Mouse (Mus musculus): Measurements from ENCODE around the gene Bhlhe40. TPM values are rescaled to one million over a fixed set of nuclear protein-coding genes. Genes with fewer than 3 reads are reported as not detected.

Gene Bhlhe40
- polyA plus RNA-seq, 1 experiment from 2014 or later = 1.3 TPM

- Histone ChIP-seq H3K4me3 (peak overlapping the region; percentile 75), H3K27me3 (replicated peaks; ENCODE audit: low read depth, poor library complexity, severe bottlenecking) (peaks cover 52% of the 10 kb centered on the region), H3K36me3 (replicated peaks) (no peaks in the 10 kb centered on the region), H3K27ac (replicated peaks) (no peak overlapping the region), H3K4me1 (peaks cover 36% of the 10 kb centered on the region), H3K9me3 (no peaks in the 10 kb centered on the region)
- 58% methylated on average over 3 of the region's 3 CpGs for WGBS
- DNase-seq (ENCODE audit: low spot score) = no peak
These were observed 2.4 kb upstream of the Bhlhe40 start for GRCm38 (mm10) chr6:108658051-108658415.

- no peaks in the 10 kb centered on the region for H3K9me3 ChIP-seq
- WGBS = 1% methylated on average over 31 of the region's 31 CpGs
- H3K27ac ChIP-seq (replicated peaks) = peak overlapping the region; percentile 88
- peaks cover 36% of the 10 kb centered on the region for H3K4me1 ChIP-seq
- H3K4me3 ChIP-seq = peak overlapping the region; percentile 75
- peak; percentile 66 for DNase-seq (ENCODE audit: low spot score)
- H3K36me3 ChIP-seq (replicated peaks) = no peaks in the 10 kb centered on the region
- H3K27me3 ChIP-seq (replicated peaks; ENCODE audit: low read depth, poor library complexity, severe bottlenecking) = peaks cover 58% of the 10 kb centered on the region
These were observed 1.8 kb upstream of the Bhlhe40 start for GRCm38 (mm10) chr6:108658416-108659201.

- peak overlapping the region; percentile 88 for H3K27ac ChIP-seq (replicated peaks)
- WGBS = under 1% methylated on average over 42 of the region's 42 CpGs
- no peaks in the 10 kb centered on the region for H3K36me3 ChIP-seq (replicated peaks)
- peak overlapping the region; percentile 75 for H3K4me3 ChIP-seq
- peak; percentile 92 for DNase-seq (ENCODE audit: low spot score)
- peaks cover 36% of the 10 kb centered on the region for H3K4me1 ChIP-seq
- H3K27me3 ChIP-seq (replicated peaks; ENCODE audit: low read depth, poor library complexity, severe bottlenecking) = peaks cover 64% of the 10 kb centered on the region
- no peaks in the 10 kb centered on the region for H3K9me3 ChIP-seq
These were observed 1.2 kb upstream of the Bhlhe40 start for GRCm38 (mm10) chr6:108659221-108659725.

- WGBS = 0% methylated on average over 33 of the region's 35 CpGs
- H3K4me1 ChIP-seq = peaks cover 36% of the 10 kb centered on the region
- H3K27me3 ChIP-seq (replicated peaks; ENCODE audit: low read depth, poor library complexity, severe bottlenecking) = peaks cover 69% of the 10 kb centered on the region
- H3K36me3 ChIP-seq (replicated peaks) = no peaks in the 10 kb centered on the region
- peak overlapping the region; percentile 75 for H3K4me3 ChIP-seq
- no peaks in the 10 kb centered on the region for H3K9me3 ChIP-seq
- peak overlapping the region; percentile 88 for H3K27ac ChIP-seq (replicated peaks)
- DNase-seq (ENCODE audit: low spot score) = peak; percentile 74
These were observed 663 bp upstream of the Bhlhe40 start for GRCm38 (mm10) chr6:108659726-108660205.

GRCm38 (mm10) chr6:108660878-108661389 lies 505 bp downstream of the Bhlhe40 start:
- H3K27ac ChIP-seq (replicated peaks) = peak overlapping the region; percentile 88; the same call in 1 of the 2 replicates

GRCm38 (mm10) chr6:108661412-108661811 lies 983 bp downstream of the Bhlhe40 start:
- H3K4me1 ChIP-seq = peaks cover 36% of the 10 kb centered on the region
- H3K4me3 ChIP-seq = peak overlapping the region; percentile 75
- no peak overlapping the region for H3K27ac ChIP-seq (replicated peaks)
- H3K9me3 ChIP-seq = no peaks in the 10 kb centered on the region
- H3K36me3 ChIP-seq (replicated peaks) = no peaks in the 10 kb centered on the region; the same call in 1 of the 2 replicates
- peaks cover 84% of the 10 kb centered on the region for H3K27me3 ChIP-seq (replicated peaks; ENCODE audit: low read depth, poor library complexity, severe bottlenecking)
- DNase-seq (ENCODE audit: low spot score) = peak; percentile 85
- WGBS = 1% methylated on average over 17 of the region's 17 CpGs

More at GRCm38 (mm10) chr6:108660878-108661389, 505 bp downstream of the Bhlhe40 start:
- H3K27me3 ChIP-seq (replicated peaks; ENCODE audit: low read depth, poor library complexity, severe bottlenecking) = peaks cover 81% of the 10 kb centered on the region
- no peaks in the 10 kb centered on the region; the same call in 1 of the 2 replicates for H3K36me3 ChIP-seq (replicated peaks)
- no peaks in the 10 kb centered on the region for H3K9me3 ChIP-seq
- peaks cover 36% of the 10 kb centered on the region for H3K4me1 ChIP-seq
- WGBS = 1% methylated on average over 18 of the region's 18 CpGs
- H3K4me3 ChIP-seq = peak overlapping the region; percentile 75
- no peak for DNase-seq (ENCODE audit: low spot score)

- Histone ChIP-seq H3K4me1 (peaks cover 36% of the 10 kb centered on the region), H3K36me3 (replicated peaks) (no peaks in the 10 kb centered on the region; the same call in 1 of the 2 replicates), H3K27ac (replicated peaks) (no peak overlapping the region), H3K4me3 (0 out of 2 replicates have a peak overlapping the region, but pooled peaks have one; percentile 75), H3K27me3 (replicated peaks; ENCODE audit: low read depth, poor library complexity, severe bottlenecking) (peaks cover 84% of the 10 kb centered on the region), H3K9me3 (no peaks in the 10 kb centered on the region)
- no peak for DNase-seq (ENCODE audit: low spot score)
- WGBS = 58% methylated on average over 6 of the region's 6 CpGs
These were observed 1.5 kb downstream of the Bhlhe40 start for GRCm38 (mm10) chr6:108661890-108662289.

GRCm38 (mm10) chr6:108662314-108663240 lies 2.1 kb downstream of the Bhlhe40 start:
- Histone ChIP-seq H3K4me3 (no peak overlapping the region), H3K4me1 (peaks cover 37% of the 10 kb centered on the region), H3K27me3 (replicated peaks; ENCODE audit: low read depth, poor library complexity, severe bottlenecking) (peaks cover 83% of the 10 kb centered on the region), H3K36me3 (replicated peaks) (no peaks in the 10 kb centered on the region; the same call in 1 of the 2 replicates), H3K9me3 (no peaks in the 10 kb centered on the region), H3K27ac (replicated peaks) (no peak overlapping the region)
- DNase-seq (ENCODE audit: low spot score) = no peak
- 70% methylated on average over 15 of the region's 15 CpGs for WGBS

- Histone ChIP-seq H3K4me1 (peaks cover 41% of the 10 kb centered on the region), H3K36me3 (replicated peaks) (no peaks in the 10 kb centered on the region; the same call in 1 of the 2 replicates), H3K4me3 (no peak overlapping the region), H3K9me3 (no peaks in the 10 kb centered on the region), H3K27me3 (replicated peaks; ENCODE audit: low read depth, poor library complexity, severe bottlenecking) (peaks cover 79% of the 10 kb centered on the region), H3K27ac (replicated peaks) (no peak overlapping the region)
- no peak for DNase-seq (ENCODE audit: low spot score)
- WGBS = 87% methylated on average over 8 of the region's 8 CpGs
These were observed 3.1 kb downstream of the Bhlhe40 start for GRCm38 (mm10) chr6:108663241-108664194.

- WGBS = 86% methylated on average over 24 of the region's 24 CpGs
- Histone ChIP-seq H3K27me3 (replicated peaks; ENCODE audit: low read depth, poor library complexity, severe bottlenecking) (peaks cover 87% of the 10 kb centered on the region), H3K27ac (replicated peaks) (no peak overlapping the region), H3K4me1 (peaks cover 34% of the 10 kb centered on the region), H3K36me3 (replicated peaks) (no peaks in the 10 kb centered on the region; the same call in 1 of the 2 replicates), H3K4me3 (no peak overlapping the region), H3K9me3 (no peaks in the 10 kb centered on the region)
- DNase-seq (ENCODE audit: low spot score) = no peak
These were observed 4.2 kb downstream of the Bhlhe40 start for GRCm38 (mm10) chr6:108664533-108665150.

- no peaks in the 10 kb centered on the region; the same call in 1 of the 2 replicates for H3K36me3 ChIP-seq (replicated peaks)
- 73% methylated on average over 5 of the region's 5 CpGs for WGBS
- H3K4me3 ChIP-seq = no peak overlapping the region
- no peak for DNase-seq (ENCODE audit: low spot score)
- H3K27ac ChIP-seq (replicated peaks) = no peak overlapping the region
- peaks cover 88% of the 10 kb centered on the region for H3K27me3 ChIP-seq (replicated peaks; ENCODE audit: low read depth, poor library complexity, severe bottlenecking)
- H3K9me3 ChIP-seq = no peaks in the 10 kb centered on the region
- peaks cover 25% of the 10 kb centered on the region for H3K4me1 ChIP-seq
These were observed 5.2 kb downstream of the Bhlhe40 start for GRCm38 (mm10) chr6:108665587-108665986.

Data from embryonic facial prominence, embryonic 10.5 days (tissue).